Mouse (Mus musculus) heart, postnatal 0 days (tissue): ENCODE data around the gene Oprl1.

ENCODE experiments used
- CTCF ChIP-seq: IDR thresholded peaks from 2 replicates; pipeline ENCODE4 v1.5.1; 2016; ENCODE audit warnings: antibody characterized with exemption, control low read depth, low read depth
- EP300 ChIP-seq: IDR thresholded peaks from 2 replicates; pipeline ENCODE4 v1.6.1; 2016; ENCODE audit warnings: antibody characterized with exemption, low read depth

GRCm38 (mm10) chr2:181694581-181694980, 20.2 kb upstream of the Oprl1 start:
- TF ChIP-seq CTCF, result no peak
- TF ChIP-seq EP300, result no peak
